Mouse (Mus musculus): ENCODE data around the gene Npb. TPM values are rescaled to one million over a fixed set of nuclear protein-coding genes. Genes with fewer than 3 reads are reported as not detected.
A peak's percentile ranks its signal among the peaks of the same experiment; 100 is the strongest.
"Not testable (repeated sequence)": the region's sequence is repeated elsewhere in the genome, so short reads cannot be mapped to it uniquely, and the experiment has no call there.

Npb gene
- total and polyA plus RNA-seq, 3 experiments, result 1.9 to 3.8 TPM; not detected in 1

DNA sequence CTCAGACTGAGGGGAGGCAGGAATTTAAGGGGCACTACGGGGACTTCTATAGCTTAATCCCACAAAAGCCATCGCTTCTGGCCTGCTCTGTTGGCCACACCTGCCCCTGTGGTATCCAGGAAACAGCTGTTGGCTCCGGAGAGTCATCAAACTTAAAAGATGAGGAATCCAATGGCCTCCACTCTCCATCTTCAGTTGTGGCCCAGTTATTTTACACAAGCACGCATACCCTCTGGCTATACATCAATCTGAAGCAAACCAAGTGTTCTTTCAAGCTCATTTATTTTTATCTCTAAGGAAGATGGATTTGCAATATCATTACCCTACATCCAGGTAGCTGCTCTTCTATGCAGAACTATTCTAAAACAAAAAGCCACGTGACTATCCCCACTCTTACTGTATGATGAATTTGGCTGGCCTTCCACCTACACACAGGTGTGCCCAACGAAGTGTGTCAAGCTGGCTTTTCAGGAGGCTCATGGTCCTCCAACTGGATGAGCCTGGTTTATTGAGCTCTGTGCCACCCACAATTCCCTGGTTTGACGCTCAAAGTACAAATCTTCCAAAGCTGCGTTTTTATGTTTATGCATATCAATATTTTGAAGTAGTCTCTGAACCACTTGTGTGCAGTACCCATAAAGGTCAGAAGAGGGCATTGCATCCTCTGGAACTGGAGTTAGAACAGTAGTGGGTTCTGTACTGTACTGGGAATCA is 25.9 kb upstream of the Npb start:
- peaks cover 78% of the 10 kb centered on the region for H3K36me3 ChIP-seq (replicated peaks)
- DNase-seq (ENCODE audit: low spot score) (no peak), ATAC-seq (ENCODE audit: extremely low read depth, insufficient number of reproducible peaks, low FRiP score, poor library complexity, severe bottlenecking) (no peak)
- H3K4me3 ChIP-seq (ENCODE audit: low read depth, low read length), result peak overlapping the region; percentile 81; the same call in 1 of the 2 replicates
- peak; percentile 38; the same call in 1 of the 2 replicates for TF ChIP-seq CTCF (IDR thresholded peaks at IDR 0.05; ENCODE audit: low read depth, low read length)
- no peak for TF ChIP-seq TAL1 (conservative IDR thresholded peaks at IDR 0.05; ENCODE audit: low read depth, low read length)
- no peak for TF ChIP-seq GATA1 (IDR thresholded peaks at IDR 0.05; ENCODE audit: borderline replicate concordance, low read length)
- no peak for TF ChIP-seq POLR2AphosphoS5 (IDR thresholded peaks at IDR 0.05; ENCODE audit: insufficient replicate concordance, low read depth, low read length)
- H3K9me3 ChIP-seq (replicated peaks), result no peaks in the 10 kb centered on the region; the same call in 1 of the 2 replicates
- H3K27me3 ChIP-seq (ENCODE audit: insufficient read depth, low read length), result no peaks in the 10 kb centered on the region
- peaks cover 46% of the 10 kb centered on the region for H3K4me1 ChIP-seq (ENCODE audit: insufficient read depth, low read depth, low read length)

DNA sequence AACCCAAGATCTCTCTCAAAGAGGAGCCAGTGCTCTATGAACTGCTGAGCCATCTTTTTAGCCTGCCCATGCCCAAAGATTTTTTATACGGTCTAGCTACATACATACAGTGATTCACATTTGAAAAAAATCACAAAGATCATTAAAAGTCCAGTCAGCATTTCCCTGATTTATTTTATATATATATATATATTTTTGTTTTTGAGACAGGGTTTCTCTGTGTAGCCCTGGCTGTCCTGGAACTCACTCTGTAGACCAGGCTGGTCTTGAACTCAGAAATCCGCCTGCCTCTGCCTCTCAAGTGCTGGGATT is 25.3 kb upstream of the Npb start:
- not testable (repeated sequence) for H3K4me3 ChIP-seq (ENCODE audit: low read depth, low read length)

DNA sequence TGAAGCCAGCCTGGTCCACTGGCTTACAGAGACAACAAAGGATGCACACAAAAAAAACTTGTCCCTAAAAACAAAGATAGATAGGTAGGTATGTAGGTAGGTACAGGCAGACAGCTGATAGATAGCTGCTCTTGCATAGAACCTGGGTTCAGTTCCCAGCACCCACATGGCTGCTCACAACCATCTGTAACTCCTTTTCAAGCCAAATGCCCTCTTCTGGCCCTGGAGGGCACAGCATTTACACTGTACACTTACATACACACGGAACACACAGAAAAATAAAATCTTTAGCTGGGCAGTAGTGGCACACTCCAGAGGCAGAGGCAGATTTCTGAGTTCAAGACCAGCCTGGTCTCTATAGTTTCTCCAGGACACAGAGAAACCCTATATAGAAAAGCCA is 24.3 kb upstream of the Npb start:
- H3K9me3 ChIP-seq (replicated peaks), result no peaks in the 10 kb centered on the region; the same call in 1 of the 2 replicates
- peaks cover 38% of the 10 kb centered on the region for H3K4me1 ChIP-seq (ENCODE audit: insufficient read depth, low read depth, low read length)
- TF ChIP-seq TAL1 (conservative IDR thresholded peaks at IDR 0.05; ENCODE audit: low read depth, low read length), result no peak
- no peak for TF ChIP-seq GATA1 (IDR thresholded peaks at IDR 0.05; ENCODE audit: borderline replicate concordance, low read length)
- TF ChIP-seq CTCF (IDR thresholded peaks at IDR 0.05; ENCODE audit: low read depth, low read length), result no peak
- TF ChIP-seq GATA2 (IDR thresholded peaks at IDR 0.05; ENCODE audit: borderline replicate concordance, low read depth, low read length), result no peak
- no peak for TF ChIP-seq POLR2AphosphoS5 (IDR thresholded peaks at IDR 0.05; ENCODE audit: insufficient replicate concordance, low read depth, low read length)
- no peak for ATAC-seq (ENCODE audit: extremely low read depth, insufficient number of reproducible peaks, low FRiP score, poor library complexity, severe bottlenecking)
- no peak for DNase-seq (ENCODE audit: low spot score)
- H3K27me3 ChIP-seq (ENCODE audit: insufficient read depth, low read length), result no peaks in the 10 kb centered on the region
- peaks cover 77% of the 10 kb centered on the region for H3K36me3 ChIP-seq (replicated peaks)
- H3K4me3 ChIP-seq (ENCODE audit: low read depth, low read length), result no peak overlapping the region

More for the DNA sequence above, 25.3 kb upstream of the Npb start:
- Histone ChIP-seq H3K4me1 (ENCODE audit: insufficient read depth, low read depth, low read length) (peaks cover 41% of the 10 kb centered on the region), H3K36me3 (replicated peaks) (peaks cover 78% of the 10 kb centered on the region)
- H3K9me3 ChIP-seq (replicated peaks); DNase-seq (ENCODE audit: low spot score); ATAC-seq (ENCODE audit: extremely low read depth, insufficient number of reproducible peaks, low FRiP score, poor library complexity, severe bottlenecking); H3K27me3 ChIP-seq (ENCODE audit: insufficient read depth, low read length): not testable (repeated sequence)

DNA sequence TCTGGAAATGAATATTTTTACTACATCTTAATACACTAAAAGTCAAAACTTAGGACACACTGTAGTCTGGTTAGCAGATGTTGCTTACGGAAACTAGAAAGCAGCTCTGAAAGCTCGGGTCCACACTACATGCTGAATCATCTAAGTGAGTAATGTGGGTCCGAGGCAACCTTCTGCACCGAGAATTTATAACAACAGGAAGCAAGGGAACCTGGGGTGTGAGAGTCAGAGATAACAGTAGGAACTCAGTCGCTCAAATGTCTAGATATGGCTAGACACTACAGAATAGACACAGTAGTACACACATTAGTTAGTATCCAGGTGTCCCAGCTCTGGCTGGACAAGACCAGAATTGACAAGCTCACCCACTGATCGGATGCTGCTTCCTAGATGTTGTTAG is 19.7 kb upstream of the Npb start:
- ATAC-seq (ENCODE audit: extremely low read depth, insufficient number of reproducible peaks, low FRiP score, poor library complexity, severe bottlenecking), result peak; percentile 84
- H3K27me3 ChIP-seq (ENCODE audit: insufficient read depth, low read length), result no peaks in the 10 kb centered on the region
- peaks cover 94% of the 10 kb centered on the region for H3K36me3 ChIP-seq (replicated peaks)
- H3K9me3 ChIP-seq (replicated peaks), result no peaks in the 10 kb centered on the region; the same call in 1 of the 2 replicates
- TF ChIP-seq POLR2AphosphoS5 (IDR thresholded peaks at IDR 0.05; ENCODE audit: insufficient replicate concordance, low read depth, low read length) (no peak), CTCF (IDR thresholded peaks at IDR 0.05; ENCODE audit: low read depth, low read length) (no peak), GATA1 (IDR thresholded peaks at IDR 0.05; ENCODE audit: borderline replicate concordance, low read length) (no peak)
- H3K4me3 ChIP-seq (ENCODE audit: low read depth, low read length), result no peak overlapping the region
- DNase-seq (ENCODE audit: low spot score), result no peak
- H3K4me1 ChIP-seq (ENCODE audit: insufficient read depth, low read depth, low read length), result peaks cover 34% of the 10 kb centered on the region

- H3K4me3 ChIP-seq (ENCODE audit: low read depth, low read length), result peak overlapping the region; percentile 95
- ATAC-seq (ENCODE audit: extremely low read depth, insufficient number of reproducible peaks, low FRiP score, poor library complexity, severe bottlenecking), result no peak
- no peaks in the 10 kb centered on the region for H3K27me3 ChIP-seq (ENCODE audit: insufficient read depth, low read length)
- no peaks in the 10 kb centered on the region for H3K9me3 ChIP-seq (replicated peaks)
- no peak for TF ChIP-seq GATA2 (IDR thresholded peaks at IDR 0.05; ENCODE audit: borderline replicate concordance, low read depth, low read length)
- no peak for TF ChIP-seq GATA1 (IDR thresholded peaks at IDR 0.05; ENCODE audit: borderline replicate concordance, low read length)
- no peak for TF ChIP-seq TAL1 (conservative IDR thresholded peaks at IDR 0.05; ENCODE audit: low read depth, low read length)
- no peak for TF ChIP-seq CTCF (IDR thresholded peaks at IDR 0.05; ENCODE audit: low read depth, low read length)
- TF ChIP-seq POLR2AphosphoS5 (IDR thresholded peaks at IDR 0.05; ENCODE audit: insufficient replicate concordance, low read depth, low read length), result no peak
- peaks cover 70% of the 10 kb centered on the region for H3K4me1 ChIP-seq (ENCODE audit: insufficient read depth, low read depth, low read length)
- DNase-seq (ENCODE audit: low spot score), result peak; percentile 29
- H3K36me3 ChIP-seq (replicated peaks), result peaks cover 77% of the 10 kb centered on the region
These were observed 10.7 kb upstream of the Npb start for GRCm38 (mm10) chr11:120597240-120598235.

DNA sequence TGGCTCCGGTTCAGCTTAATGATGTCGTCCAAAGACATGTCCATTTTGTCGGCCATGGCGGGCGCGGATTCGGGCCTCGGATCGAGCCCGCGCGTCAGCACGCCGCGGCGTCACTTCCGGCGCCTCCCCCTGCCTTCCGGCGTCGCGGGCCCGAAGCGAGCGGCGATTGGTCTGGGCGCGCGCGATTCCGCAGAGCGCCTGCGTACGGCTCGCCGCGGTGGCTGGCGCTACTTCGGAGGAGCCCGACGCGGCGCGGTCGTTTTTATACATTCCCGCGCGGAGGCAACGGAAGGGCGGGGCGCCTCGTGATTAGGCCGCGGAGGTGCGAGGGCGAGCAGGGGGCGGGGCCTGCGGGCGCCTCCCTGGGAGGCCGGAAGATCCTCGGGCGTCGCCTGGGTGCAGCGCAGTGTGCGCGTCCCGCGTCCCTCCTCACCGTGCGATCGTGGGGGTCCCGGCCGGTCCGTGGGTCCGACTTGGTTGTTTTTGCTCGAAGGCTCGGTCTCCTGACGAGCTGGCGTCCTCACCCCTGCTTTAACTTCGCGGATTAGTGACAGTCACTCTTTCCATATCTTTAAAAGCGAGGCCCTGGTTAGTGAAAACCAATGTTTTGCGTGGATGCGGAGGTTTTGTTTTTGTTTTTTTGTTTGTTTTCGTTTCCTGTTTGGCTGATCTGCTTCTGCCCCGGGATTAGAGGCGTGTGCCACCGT is 9.8 kb upstream of the Npb start, which contains the start of the genes Alyref and Anapc11:
Gene Alyref (minus strand): TSS at position 83 of the 707 bp plus-strand sequence.
Gene Anapc11 (plus strand): TSS at position 139 of the 707 bp plus-strand sequence.
- H3K36me3 ChIP-seq (replicated peaks), result peaks cover 77% of the 10 kb centered on the region
- ATAC-seq (ENCODE audit: extremely low read depth, insufficient number of reproducible peaks, low FRiP score, poor library complexity, severe bottlenecking) (peak; percentile 84), DNase-seq (ENCODE audit: low spot score) (peak; percentile 98)
- peak within 1 kb of the TSS; percentile 95 for H3K4me3 ChIP-seq (ENCODE audit: low read depth, low read length)
- TF ChIP-seq GATA1 (IDR thresholded peaks at IDR 0.05; ENCODE audit: borderline replicate concordance, low read length) (no peak), POLR2AphosphoS5 (IDR thresholded peaks at IDR 0.05; ENCODE audit: insufficient replicate concordance, low read depth, low read length) (no peak), TAL1 (conservative IDR thresholded peaks at IDR 0.05; ENCODE audit: low read depth, low read length) (no peak), GATA2 (IDR thresholded peaks at IDR 0.05; ENCODE audit: borderline replicate concordance, low read depth, low read length) (no peak), CTCF (IDR thresholded peaks at IDR 0.05; ENCODE audit: low read depth, low read length) (no peak)
- no peaks in the 10 kb centered on the region for H3K27me3 ChIP-seq (ENCODE audit: insufficient read depth, low read length)
- peaks cover 73% of the 10 kb centered on the region for H3K4me1 ChIP-seq (ENCODE audit: insufficient read depth, low read depth, low read length)
- H3K9me3 ChIP-seq (replicated peaks), result no peaks in the 10 kb centered on the region
